Mouse (Mus musculus) spleen, adult 2 months (tissue): ENCODE measurements around the gene Fanca.

ENCODE experiments used
- CTCF ChIP-seq: fragments of 200-500 bp; IDR thresholded peaks from 2 replicates; pipeline ENCODE4 v1.5.1; 2011; ENCODE audit warnings: mild to moderate bottlenecking, inconsistent platforms; ENCODE audit not compliant: insufficient read depth, insufficient read length, insufficient replicate concordance; ENCODE audit errors: extremely low read depth
- POLR2A ChIP-seq: fragments of 200-500 bp; IDR thresholded peaks from 2 replicates; pipeline ENCODE4 v1.6.1; 2011; ENCODE audit warnings: low read depth, low read length, inconsistent platforms

DNA sequence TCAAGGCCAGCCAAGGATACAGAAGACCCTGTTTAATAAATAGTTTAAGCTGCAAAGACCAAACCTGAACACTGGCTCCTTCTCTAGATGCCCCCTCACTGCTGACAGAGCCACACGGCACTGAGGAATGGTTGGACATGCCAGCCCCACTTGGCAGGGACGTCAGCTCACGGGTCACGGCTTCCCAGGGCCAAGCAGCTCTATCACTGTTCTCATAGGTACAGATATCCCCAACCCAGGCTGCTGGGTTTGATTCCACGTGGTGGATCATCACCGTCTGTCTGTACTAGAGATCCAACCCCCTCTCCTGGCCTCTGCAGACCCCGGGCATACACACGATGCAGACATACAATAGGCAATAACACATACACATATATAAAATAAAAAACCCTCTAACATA, 27.7 kb downstream of the Fanca start:
- TF ChIP-seq CTCF (no peak), POLR2A (no peak)
